Mouse (Mus musculus): ENCODE measurements at regions not wholly inside any gene's neighbourhood (a gene's known extent, or its start where the extent isn't known, plus 50 kb on each side); places are given as distances from the start of the nearest gene placed in this dataset.

GRCm38 (mm10) chr3:120477232-120477631 is 693.0 kb upstream of the Ptbp2 start:
- no peaks in the 10 kb centered on the region for H3K36me3 ChIP-seq
- H3K4me2 ChIP-seq (replicated peaks), result no peak overlapping the region
- 42% methylated on average over 2 of the region's 2 CpGs for WGBS
- no peak for ATAC-seq (ENCODE audit: insufficient number of reproducible peaks, low FRiP score, low TSS enrichment, low read depth)
- no peaks in the 10 kb centered on the region for H3K9me3 ChIP-seq (replicated peaks)
- H3K9ac ChIP-seq, result no peak overlapping the region
- H3K27me3 ChIP-seq, result no peaks in the 10 kb centered on the region
- H3K27ac ChIP-seq (replicated peaks), result no peak overlapping the region
- H3K4me1 ChIP-seq, result peaks cover 4% of the 10 kb centered on the region; the same call in 1 of the 2 replicates
- no peak overlapping the region for H3K4me3 ChIP-seq (replicated peaks)

GRCm38 (mm10) chr3:120473645-120474038 is 689.4 kb upstream of the Ptbp2 start:
- Histone ChIP-seq H3K4me3 (replicated peaks) (no peak overlapping the region), H3K27ac (replicated peaks) (no peak overlapping the region), H3K4me2 (replicated peaks) (no peak overlapping the region), H3K9me3 (replicated peaks) (no peaks in the 10 kb centered on the region), H3K9ac (no peak overlapping the region), H3K27me3 (no peaks in the 10 kb centered on the region), H3K4me1 (peaks cover 4% of the 10 kb centered on the region; the same call in 1 of the 2 replicates), H3K36me3 (no peaks in the 10 kb centered on the region)
- ATAC-seq (ENCODE audit: insufficient number of reproducible peaks, low FRiP score, low TSS enrichment, low read depth), result no peak
- WGBS, result 50% methylated on average over 2 of the region's 2 CpGs

GRCm38 (mm10) chr3:120472687-120473644 is 688.7 kb upstream of the Ptbp2 start:
- no peak overlapping the region for H3K4me3 ChIP-seq (replicated peaks)
- 45% methylated on average over 13 of the region's 13 CpGs for WGBS
- no peak for ATAC-seq (ENCODE audit: insufficient number of reproducible peaks, low FRiP score, low TSS enrichment, low read depth)
- H3K4me1 ChIP-seq, result peaks cover 4% of the 10 kb centered on the region; the same call in 1 of the 2 replicates
- H3K36me3 ChIP-seq, result no peaks in the 10 kb centered on the region
- no peaks in the 10 kb centered on the region for H3K9me3 ChIP-seq (replicated peaks)
- no peak overlapping the region for H3K4me2 ChIP-seq (replicated peaks)
- no peak overlapping the region for H3K9ac ChIP-seq
- no peak overlapping the region for H3K27ac ChIP-seq (replicated peaks)
- H3K27me3 ChIP-seq, result no peaks in the 10 kb centered on the region

- no peak overlapping the region for H3K27ac ChIP-seq (replicated peaks)
- WGBS, result 50% methylated on average over 2 of the region's 2 CpGs
- no peak overlapping the region for H3K9ac ChIP-seq
- H3K36me3 ChIP-seq, result no peaks in the 10 kb centered on the region
- no peaks in the 10 kb centered on the region for H3K27me3 ChIP-seq
- ATAC-seq (ENCODE audit: insufficient number of reproducible peaks, low FRiP score, low TSS enrichment, low read depth), result no peak
- no peak overlapping the region for H3K4me2 ChIP-seq (replicated peaks)
- H3K4me3 ChIP-seq (replicated peaks), result no peak overlapping the region
- H3K4me1 ChIP-seq, result peaks cover 4% of the 10 kb centered on the region; the same call in 1 of the 2 replicates
- no peaks in the 10 kb centered on the region for H3K9me3 ChIP-seq (replicated peaks)
These were observed 687.7 kb upstream of the Ptbp2 start for GRCm38 (mm10) chr3:120471878-120472444.

- no peaks in the 10 kb centered on the region for H3K9me3 ChIP-seq (replicated peaks)
- H3K4me3 ChIP-seq (replicated peaks), result no peak overlapping the region
- H3K4me1 ChIP-seq, result peaks cover 4% of the 10 kb centered on the region; the same call in 1 of the 2 replicates
- no peaks in the 10 kb centered on the region for H3K27me3 ChIP-seq
- no peak overlapping the region for H3K27ac ChIP-seq (replicated peaks)
- H3K9ac ChIP-seq, result no peak overlapping the region
- no peaks in the 10 kb centered on the region for H3K36me3 ChIP-seq
- WGBS, result 46% methylated on average over 2 of the region's 2 CpGs
- H3K4me2 ChIP-seq (replicated peaks), result no peak overlapping the region
- no peak for ATAC-seq (ENCODE audit: insufficient number of reproducible peaks, low FRiP score, low TSS enrichment, low read depth)
These were observed 684.6 kb upstream of the Ptbp2 start for GRCm38 (mm10) chr3:120468887-120469286.

GRCm38 (mm10) chr3:120460717-120461116 is 676.5 kb upstream of the Ptbp2 start:
- Histone ChIP-seq H3K4me1 (no peaks in the 10 kb centered on the region), H3K4me2 (replicated peaks) (no peak overlapping the region), H3K27me3 (no peaks in the 10 kb centered on the region), H3K36me3 (no peaks in the 10 kb centered on the region), H3K9ac (no peak overlapping the region), H3K4me3 (replicated peaks) (no peak overlapping the region), H3K9me3 (replicated peaks) (no peaks in the 10 kb centered on the region), H3K27ac (replicated peaks) (no peak overlapping the region)
- no peak for ATAC-seq (ENCODE audit: insufficient number of reproducible peaks, low FRiP score, low TSS enrichment, low read depth)

GRCm38 (mm10) chr3:120457912-120458311 is 673.6 kb upstream of the Ptbp2 start:
- 82% methylated on average over 7 of the region's 7 CpGs for WGBS
- Histone ChIP-seq H3K9ac (no peak overlapping the region), H3K36me3 (no peaks in the 10 kb centered on the region), H3K27ac (replicated peaks) (no peak overlapping the region), H3K4me3 (replicated peaks) (no peak overlapping the region), H3K9me3 (replicated peaks) (no peaks in the 10 kb centered on the region), H3K4me2 (replicated peaks) (no peak overlapping the region), H3K27me3 (no peaks in the 10 kb centered on the region), H3K4me1 (no peaks in the 10 kb centered on the region)
- ATAC-seq (ENCODE audit: insufficient number of reproducible peaks, low FRiP score, low TSS enrichment, low read depth), result no peak

GRCm38 (mm10) chr3:120441127-120441526 is 656.9 kb upstream of the Ptbp2 start:
- no peaks in the 10 kb centered on the region for H3K4me1 ChIP-seq
- no peaks in the 10 kb centered on the region for H3K9me3 ChIP-seq (replicated peaks)
- H3K4me2 ChIP-seq (replicated peaks), result no peak overlapping the region
- 76% methylated on average over 4 of the region's 4 CpGs for WGBS
- H3K27me3 ChIP-seq, result no peaks in the 10 kb centered on the region
- H3K4me3 ChIP-seq (replicated peaks), result no peak overlapping the region
- no peaks in the 10 kb centered on the region for H3K36me3 ChIP-seq
- no peak overlapping the region for H3K9ac ChIP-seq
- ATAC-seq (ENCODE audit: insufficient number of reproducible peaks, low FRiP score, low TSS enrichment, low read depth), result no peak
- no peak overlapping the region for H3K27ac ChIP-seq (replicated peaks)

- H3K4me2 ChIP-seq (replicated peaks), result no peak overlapping the region
- ATAC-seq (ENCODE audit: insufficient number of reproducible peaks, low FRiP score, low TSS enrichment, low read depth), result no peak
- 60% methylated on average over 2 of the region's 2 CpGs for WGBS
- H3K9me3 ChIP-seq (replicated peaks), result no peaks in the 10 kb centered on the region
- H3K27ac ChIP-seq (replicated peaks), result no peak overlapping the region
- no peaks in the 10 kb centered on the region for H3K27me3 ChIP-seq
- H3K4me3 ChIP-seq (replicated peaks), result no peak overlapping the region
- H3K4me1 ChIP-seq, result no peaks in the 10 kb centered on the region
- no peaks in the 10 kb centered on the region for H3K36me3 ChIP-seq
- H3K9ac ChIP-seq, result no peak overlapping the region
These were observed 646.0 kb upstream of the Ptbp2 start for GRCm38 (mm10) chr3:120430285-120430684.

- no peaks in the 10 kb centered on the region for H3K36me3 ChIP-seq
- WGBS, result 52% methylated on average over 3 of the region's 3 CpGs
- H3K27me3 ChIP-seq, result no peaks in the 10 kb centered on the region
- no peak for ATAC-seq (ENCODE audit: insufficient number of reproducible peaks, low FRiP score, low TSS enrichment, low read depth)
- no peak overlapping the region for H3K4me2 ChIP-seq (replicated peaks)
- H3K4me1 ChIP-seq, result no peaks in the 10 kb centered on the region
- no peak overlapping the region for H3K27ac ChIP-seq (replicated peaks)
- H3K9me3 ChIP-seq (replicated peaks), result no peaks in the 10 kb centered on the region
- no peak overlapping the region for H3K4me3 ChIP-seq (replicated peaks)
- no peak overlapping the region for H3K9ac ChIP-seq
These were observed 632.4 kb upstream of the Ptbp2 start for GRCm38 (mm10) chr3:120416634-120417033.

GRCm38 (mm10) chr3:120375688-120376289 is 591.5 kb upstream of the Ptbp2 start:
- no peak overlapping the region for H3K9ac ChIP-seq
- WGBS, result 21% methylated on average over 6 of the region's 6 CpGs
- no peaks in the 10 kb centered on the region for H3K9me3 ChIP-seq (replicated peaks)
- no peaks in the 10 kb centered on the region for H3K4me1 ChIP-seq
- no peak overlapping the region for H3K27ac ChIP-seq (replicated peaks)
- H3K27me3 ChIP-seq, result no peaks in the 10 kb centered on the region
- no peak overlapping the region for H3K4me2 ChIP-seq (replicated peaks)
- H3K36me3 ChIP-seq, result no peaks in the 10 kb centered on the region
- ATAC-seq (ENCODE audit: insufficient number of reproducible peaks, low FRiP score, low TSS enrichment, low read depth), result no peak
- no peak overlapping the region for H3K4me3 ChIP-seq (replicated peaks)
